Mouse (Mus musculus) hindbrain, embryonic 12.5 days (tissue): ENCODE data around the gene Tedc2. TPM values are rescaled to one million over a fixed set of nuclear protein-coding genes. Genes with fewer than 3 reads are reported as not detected.

Experiments used
- microRNA-seq: library from miRNA; unstranded; fragments of <30 nt; microRNA quantifications from one replicate; pipeline ENCODE4, GENCODE M21; 2017
- polyA plus RNA-seq: library from polyadenylated mRNA; unstranded; fragments of >200 nt; fragmentation: Nextera tagmentation; extraction: Ambion mirVana; gene quantifications from 2 replicates; pipeline ENCODE4 v1.2.1, GENCODE M21; 2016

Tedc2 gene
- polyA plus RNA-seq, 1 experiment from 2014 or later = 14.8 TPM

Small RNA genes lying within 50 kb of the gene (microRNA-seq; reads per million reads assigned to microRNA genes)
- 1.9 reads per million for gene Mir5134
- 1.6 reads per million for gene Mir6965

Other genes starting within 250 kb of the Tedc2 start
- gene Prss30, start 240.3 kb downstream of the Tedc2 start, polyA plus RNA-seq = not detected in 2 replicates
- gene Prss22, start 222.8 kb downstream of the Tedc2 start, polyA plus RNA-seq = 0.48 TPM in 1 of 2 replicates, not detected in the other
- 0.31 and 0.34 TPM in 2 replicates for gene Prss27, start 182.7 kb downstream of the Tedc2 start, polyA plus RNA-seq
- 94.2 and 97.0 TPM in 2 replicates for gene Kctd5, start 147.4 kb downstream of the Tedc2 start, polyA plus RNA-seq
- 55.2 and 56.7 TPM in 2 replicates for gene Pdpk1, start 69.9 kb downstream of the Tedc2 start, polyA plus RNA-seq
- gene Amdhd2, start 57.1 kb downstream of the Tedc2 start, polyA plus RNA-seq = 35.6 and 41.2 TPM in 2 replicates
- gene Atp6v0c, start 51.1 kb downstream of the Tedc2 start, polyA plus RNA-seq = 558 and 595 TPM in 2 replicates
- gene Tbc1d24, start 15.3 kb downstream of the Tedc2 start, polyA plus RNA-seq = 13.5 and 17.0 TPM in 2 replicates
- gene Ntn3, start 11.3 kb downstream of the Tedc2 start, polyA plus RNA-seq = 10.9 and 12.1 TPM in 2 replicates
- gene Ccnf, start 30.6 kb upstream of the Tedc2 start, polyA plus RNA-seq = 49.2 and 53.3 TPM in 2 replicates
- gene Abca17, start 130.2 kb upstream of the Tedc2 start, polyA plus RNA-seq = 0.15 and 0.16 TPM in 2 replicates
- 21.4 and 21.7 TPM in 2 replicates for gene Abca3, start 131.1 kb upstream of the Tedc2 start, polyA plus RNA-seq
- gene Rnps1, start 193.7 kb upstream of the Tedc2 start, polyA plus RNA-seq = 326 and 328 TPM in 2 replicates
- 59.3 and 62.4 TPM in 2 replicates for gene Eci1, start 205.8 kb upstream of the Tedc2 start, polyA plus RNA-seq
- gene Dnase1l2, start 222.3 kb upstream of the Tedc2 start, polyA plus RNA-seq = 4.2 and 7.0 TPM in 2 replicates
- gene E4f1, start 249.5 kb upstream of the Tedc2 start, polyA plus RNA-seq = 35.3 and 39.4 TPM in 2 replicates
- 52.5 and 57.3 TPM in 2 replicates for gene Pgp, start 249.5 kb upstream of the Tedc2 start, polyA plus RNA-seq